Mouse (Mus musculus) liver, adult 2 months (tissue): ENCODE measurements around the gene Fam124b.

Source experiments
- CTCF ChIP-seq: fragments of 200-500 bp; IDR thresholded peaks from 2 replicates; pipeline ENCODE4 v1.5.1; 2011; ENCODE audit warnings: low read depth, low read length, control low read depth
- POLR2A ChIP-seq: fragments of 200-500 bp; IDR thresholded peaks from 2 replicates; pipeline ENCODE4 v1.6.1; 2011; ENCODE audit warnings: low read length, control low read depth; ENCODE audit not compliant: insufficient read depth; ENCODE audit errors: extremely low read depth

GRCm38 (mm10) chr1:80180767-80181413 is 37.4 kb downstream of the Fam124b start:
- TF ChIP-seq CTCF (peak; percentile 57), POLR2A (no peak)
